Mouse (Mus musculus): ENCODE measurements at regions not wholly inside any gene's neighbourhood (a gene's known extent, or its start where the extent isn't known, plus 50 kb on each side); places are given as distances from the start of the nearest gene placed in this dataset.

- Histone ChIP-seq H3K4me3 (no peak overlapping the region), H3K9me3 (0 out of 2 replicates have a peak, but pooled peaks cover 5% of the 10 kb centered on the region), H3K4me1 (replicated peaks) (peaks cover 17% of the 10 kb centered on the region), H3K27ac (no peak overlapping the region), H3K27me3 (ENCODE audit: insufficient read depth, poor library complexity, severe bottlenecking) (no peaks in the 10 kb centered on the region), H3K36me3 (no peaks in the 10 kb centered on the region)
- WGBS, result 83% methylated on average over 7 of the region's 7 CpGs
- no peak for DNase-seq (ENCODE audit: low spot score)
Observed at GRCm38 (mm10) chr3:50899830-50900350, 324.4 kb upstream of the Noct start.

GRCm38 (mm10) chr3:50900566-50900965 is 323.7 kb upstream of the Noct start:
- 92% methylated on average over 9 of the region's 9 CpGs for WGBS
- H3K4me1 ChIP-seq (replicated peaks), result peaks cover 23% of the 10 kb centered on the region

DNA sequence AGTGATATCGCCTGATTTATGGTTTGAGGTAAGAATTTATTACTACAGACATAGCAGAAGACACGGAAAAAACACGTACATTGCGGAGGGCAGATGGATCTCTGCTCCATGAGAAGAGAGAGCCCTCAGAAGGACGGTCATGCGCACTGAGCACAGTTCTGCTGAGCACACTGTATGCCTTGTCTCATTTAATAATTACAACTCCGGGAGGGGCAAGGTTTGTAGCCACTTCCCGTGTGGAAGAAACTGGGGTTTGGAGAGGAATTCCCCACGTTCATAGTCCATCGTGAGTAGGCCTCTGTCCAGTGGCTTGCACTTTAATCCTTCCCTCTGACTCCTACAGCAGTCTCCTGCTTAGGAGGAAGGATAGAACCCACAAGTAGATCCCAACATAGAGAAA is 322.9 kb upstream of the Noct start:
- no peak for DNase-seq (ENCODE audit: low spot score)
- H3K9me3 ChIP-seq, result 0 out of 2 replicates have a peak, but pooled peaks cover 5% of the 10 kb centered on the region
- no peaks in the 10 kb centered on the region for H3K27me3 ChIP-seq (ENCODE audit: insufficient read depth, poor library complexity, severe bottlenecking)
- WGBS, result 96% methylated on average over 10 of the region's 10 CpGs
- H3K36me3 ChIP-seq, result no peaks in the 10 kb centered on the region
- H3K4me3 ChIP-seq, result no peak overlapping the region
- H3K27ac ChIP-seq, result no peak overlapping the region
- peaks cover 29% of the 10 kb centered on the region for H3K4me1 ChIP-seq (replicated peaks)

More at GRCm38 (mm10) chr3:50900566-50900965, 323.7 kb upstream of the Noct start:
- Histone ChIP-seq H3K36me3 (no peaks in the 10 kb centered on the region), H3K27me3 (ENCODE audit: insufficient read depth, poor library complexity, severe bottlenecking) (no peaks in the 10 kb centered on the region), H3K27ac (no peak overlapping the region), H3K4me3 (no peak overlapping the region), H3K9me3 (0 out of 2 replicates have a peak, but pooled peaks cover 5% of the 10 kb centered on the region)
- DNase-seq (ENCODE audit: low spot score), result no peak

DNA sequence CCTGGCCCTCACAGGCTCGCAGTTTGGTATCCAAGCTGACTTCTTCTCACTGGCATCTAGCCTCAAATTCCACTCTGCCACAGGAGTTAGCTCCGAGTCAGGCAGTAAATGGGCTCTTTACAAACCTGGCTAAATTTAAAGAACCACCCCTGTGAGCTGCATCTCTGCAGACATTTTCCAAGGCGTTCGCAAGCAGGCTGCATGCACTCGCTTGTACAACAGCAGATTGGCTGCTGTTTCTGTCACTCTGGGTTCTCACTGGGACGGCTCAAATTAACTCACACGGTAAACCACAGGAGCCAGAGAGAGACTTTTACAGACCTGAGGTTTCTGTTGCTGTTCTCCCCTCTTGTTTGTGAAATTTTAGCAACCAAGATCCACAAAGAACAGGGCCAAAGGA is 321.3 kb upstream of the Noct start:
- H3K9me3 ChIP-seq, result 0 out of 2 replicates have a peak, but pooled peaks cover under 1% of the 10 kb centered on the region
- DNase-seq (ENCODE audit: low spot score), result peak; percentile 17
- 63% methylated on average over 7 of the region's 7 CpGs for WGBS
- no peak overlapping the region for H3K27ac ChIP-seq
- H3K4me3 ChIP-seq, result no peak overlapping the region
- H3K4me1 ChIP-seq (replicated peaks), result peaks cover 26% of the 10 kb centered on the region
- no peaks in the 10 kb centered on the region for H3K36me3 ChIP-seq
- H3K27me3 ChIP-seq (ENCODE audit: insufficient read depth, poor library complexity, severe bottlenecking), result peaks cover 9% of the 10 kb centered on the region; the same call in 1 of the 2 replicates

DNA sequence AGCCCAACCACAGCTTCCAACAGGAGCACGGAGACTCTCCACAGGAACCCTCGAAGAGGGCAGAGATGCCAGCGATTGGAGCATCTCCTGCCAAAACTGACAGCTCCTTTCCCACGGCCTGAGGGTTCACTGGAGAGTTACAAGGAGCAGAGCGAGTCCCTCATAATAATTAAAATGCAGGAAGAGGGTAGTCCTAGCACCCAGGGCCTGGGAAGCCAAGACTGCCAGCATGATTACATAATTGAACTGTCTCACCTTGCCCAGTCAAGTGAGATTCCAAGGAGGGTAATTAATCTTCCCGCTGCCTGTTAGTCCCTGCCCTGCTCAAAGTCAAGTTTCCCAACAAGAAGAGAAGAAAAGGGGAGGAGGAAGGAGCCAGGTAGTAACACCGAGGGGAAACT is 319.5 kb upstream of the Noct start:
- H3K4me3 ChIP-seq, result no peak overlapping the region
- H3K9me3 ChIP-seq, result no peaks in the 10 kb centered on the region
- peak overlapping the region; percentile 40 for H3K27ac ChIP-seq
- no peak for DNase-seq (ENCODE audit: low spot score)
- H3K27me3 ChIP-seq (ENCODE audit: insufficient read depth, poor library complexity, severe bottlenecking), result peaks cover 9% of the 10 kb centered on the region; the same call in 1 of the 2 replicates
- H3K36me3 ChIP-seq, result no peaks in the 10 kb centered on the region
- H3K4me1 ChIP-seq (replicated peaks), result peaks cover 22% of the 10 kb centered on the region
- 13% methylated on average over 7 of the region's 7 CpGs for WGBS

GRCm38 (mm10) chr3:50905274-50905992 is 318.8 kb upstream of the Noct start:
- 12% methylated on average over 16 of the region's 16 CpGs for WGBS
- Histone ChIP-seq H3K4me1 (replicated peaks) (peaks cover 22% of the 10 kb centered on the region), H3K27me3 (ENCODE audit: insufficient read depth, poor library complexity, severe bottlenecking) (peaks cover 9% of the 10 kb centered on the region; the same call in 1 of the 2 replicates), H3K9me3 (no peaks in the 10 kb centered on the region), H3K4me3 (peak overlapping the region; percentile 50), H3K27ac (peak overlapping the region; percentile 81), H3K36me3 (no peaks in the 10 kb centered on the region)
- peak; percentile 17 for DNase-seq (ENCODE audit: low spot score)

- peak overlapping the region; percentile 50 for H3K4me3 ChIP-seq
- no peaks in the 10 kb centered on the region for H3K36me3 ChIP-seq
- peaks cover 9% of the 10 kb centered on the region; the same call in 1 of the 2 replicates for H3K27me3 ChIP-seq (ENCODE audit: insufficient read depth, poor library complexity, severe bottlenecking)
- DNase-seq (ENCODE audit: low spot score), result peak; percentile 92
- H3K27ac ChIP-seq, result peak overlapping the region; percentile 81
- WGBS, result 13% methylated on average over 32 of the region's 32 CpGs
- H3K4me1 ChIP-seq (replicated peaks), result peaks cover 22% of the 10 kb centered on the region
- H3K9me3 ChIP-seq, result no peaks in the 10 kb centered on the region
Observed at GRCm38 (mm10) chr3:50905993-50906831, 318.0 kb upstream of the Noct start.

DNA sequence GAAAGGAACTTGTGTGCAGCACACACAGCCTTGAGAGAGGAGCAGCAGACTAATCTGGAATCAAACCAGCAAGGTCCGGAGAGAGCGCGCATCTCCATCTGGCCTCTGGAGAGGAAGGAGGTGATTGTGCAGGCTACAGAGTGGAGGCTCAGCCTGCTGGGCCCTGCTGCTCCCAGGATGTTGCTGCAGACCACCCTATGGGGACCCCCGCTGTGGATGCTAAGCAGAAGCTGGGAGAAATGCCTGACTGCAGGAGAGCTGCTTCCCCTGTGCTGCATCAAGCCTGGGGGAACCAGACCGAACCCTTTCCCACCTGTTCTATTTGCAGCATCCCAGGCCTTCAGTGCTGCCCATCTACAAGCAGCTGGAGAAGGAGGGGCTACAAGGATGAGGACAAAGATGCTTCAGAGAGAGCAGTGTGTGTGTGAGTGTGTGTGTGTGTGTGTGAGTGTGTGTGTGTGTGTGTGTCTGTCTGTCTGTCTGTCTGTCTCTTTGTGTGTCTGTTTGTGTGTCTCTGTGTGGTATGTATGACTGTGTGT is 311.2 kb upstream of the Noct start:
- H3K27ac ChIP-seq, result peak overlapping the region; percentile 51; the same call in 1 of the 2 replicates
- H3K27me3 ChIP-seq (ENCODE audit: insufficient read depth, poor library complexity, severe bottlenecking), result no peaks in the 10 kb centered on the region
- peaks cover 12% of the 10 kb centered on the region for H3K4me1 ChIP-seq (replicated peaks)
- WGBS, result 69% methylated on average over 5 of the region's 5 CpGs
- no peaks in the 10 kb centered on the region for H3K36me3 ChIP-seq
- H3K4me3 ChIP-seq, result no peak overlapping the region
- H3K9me3 ChIP-seq, result no peaks in the 10 kb centered on the region
- no peak for DNase-seq (ENCODE audit: low spot score)

- H3K36me3 ChIP-seq, result no peaks in the 10 kb centered on the region
- DNase-seq (ENCODE audit: low spot score), result no peak
- 86% methylated on average over 14 of the region's 14 CpGs for WGBS
- H3K9me3 ChIP-seq, result no peaks in the 10 kb centered on the region
- H3K4me3 ChIP-seq, result no peak overlapping the region
- H3K4me1 ChIP-seq (replicated peaks), result peaks cover 12% of the 10 kb centered on the region
- 0 out of 2 replicates have a peak overlapping the region, but pooled peaks have one; percentile 24 for H3K27ac ChIP-seq
- no peaks in the 10 kb centered on the region for H3K27me3 ChIP-seq (ENCODE audit: insufficient read depth, poor library complexity, severe bottlenecking)
Observed at GRCm38 (mm10) chr3:50914866-50915365, 309.3 kb upstream of the Noct start.

- no peaks in the 10 kb centered on the region for H3K9me3 ChIP-seq
- no peak overlapping the region for H3K27ac ChIP-seq
- no peak for DNase-seq (ENCODE audit: low spot score)
- no peak overlapping the region for H3K4me3 ChIP-seq
- WGBS, result 78% methylated on average over 5 of the region's 5 CpGs
- no peaks in the 10 kb centered on the region for H3K36me3 ChIP-seq
- no peaks in the 10 kb centered on the region for H3K27me3 ChIP-seq (ENCODE audit: insufficient read depth, poor library complexity, severe bottlenecking)
- H3K4me1 ChIP-seq (replicated peaks), result peaks cover 12% of the 10 kb centered on the region
Observed at GRCm38 (mm10) chr3:50916305-50916854, 307.9 kb upstream of the Noct start.

DNA sequence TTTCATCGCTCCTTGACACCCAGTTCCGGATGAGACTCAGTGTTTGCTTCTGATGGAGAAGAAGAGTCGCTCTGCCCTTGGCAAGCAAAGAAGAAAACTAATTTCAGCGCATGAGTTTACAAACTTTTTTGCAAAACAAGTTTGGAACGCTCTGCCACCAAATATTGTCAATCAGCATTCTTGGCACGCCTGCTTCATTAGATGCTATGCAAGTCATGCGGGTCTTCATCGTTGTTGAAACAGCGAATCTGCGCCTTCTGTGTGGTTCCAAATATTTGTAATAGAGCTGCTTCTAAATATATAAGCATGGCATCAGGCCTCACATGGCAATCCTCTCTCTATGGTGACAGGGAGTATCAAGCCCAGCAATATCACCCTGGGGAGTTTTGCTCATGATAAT is 301.9 kb upstream of the Noct start:
- Histone ChIP-seq H3K9me3 (no peaks in the 10 kb centered on the region), H3K27ac (no peak overlapping the region), H3K4me3 (no peak overlapping the region), H3K27me3 (ENCODE audit: insufficient read depth, poor library complexity, severe bottlenecking) (no peaks in the 10 kb centered on the region), H3K4me1 (replicated peaks) (0 out of 2 replicates have a peak, but pooled peaks cover 3% of the 10 kb centered on the region), H3K36me3 (no peaks in the 10 kb centered on the region)
- WGBS, result 96% methylated on average over 10 of the region's 10 CpGs
- DNase-seq (ENCODE audit: low spot score), result no peak

DNA sequence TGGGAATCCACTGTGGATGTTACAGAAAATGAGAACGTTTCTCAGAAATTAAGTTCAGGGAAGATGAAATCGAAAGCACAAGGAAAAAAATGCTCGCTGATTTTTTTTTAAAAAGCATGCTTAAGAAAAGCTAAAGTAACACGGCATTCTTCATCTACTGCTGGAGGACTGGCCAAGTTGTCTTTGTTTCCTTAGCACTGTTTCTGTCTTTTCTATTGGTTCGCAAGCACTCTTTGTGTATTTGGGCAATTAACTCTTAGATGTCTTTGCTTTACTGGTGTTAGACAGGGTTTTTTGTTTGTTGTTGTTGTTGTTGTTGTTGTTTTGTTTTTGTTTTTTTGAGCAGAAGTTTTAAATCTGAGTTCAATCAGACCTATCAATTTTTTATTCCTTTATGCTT is 301.4 kb upstream of the Noct start:
- DNase-seq (ENCODE audit: low spot score), result no peak

More for the DNA sequence above, 301.4 kb upstream of the Noct start:
- Histone ChIP-seq H3K9me3 (no peaks in the 10 kb centered on the region), H3K4me1 (replicated peaks) (0 out of 2 replicates have a peak, but pooled peaks cover 3% of the 10 kb centered on the region), H3K4me3 (no peak overlapping the region), H3K27me3 (ENCODE audit: insufficient read depth, poor library complexity, severe bottlenecking) (no peaks in the 10 kb centered on the region), H3K27ac (no peak overlapping the region), H3K36me3 (no peaks in the 10 kb centered on the region)
- WGBS, result 84% methylated on average over 5 of the region's 5 CpGs
